Mouse (Mus musculus) common myeloid progenitor, adult 5-6 weeks (primary cell): Measurements from ENCODE around the gene Krtap19-9b. TPM values are rescaled to one million over a fixed set of nuclear protein-coding genes. Genes with fewer than 3 reads are reported as not detected.

ENCODE experiments used
- ATAC-seq: replicated peaks from 2 replicates; pipeline ENCODE4 v1.8.0; 2016; ENCODE audit warnings: low read depth, mild to moderate bottlenecking, moderate TSS enrichment, inconsistent platforms; ENCODE audit not compliant: poor library complexity, severe bottlenecking
- total RNA-seq: library from RNA; stranded (forward); fragments of 200-1000, 187-1606 nt; gene quantifications from 2 replicates; pipeline ENCODE4 v1.2.3, GENCODE M21; 2017

The Krtap19-9b gene
- not detected in 2 replicates for total RNA-seq

DNA sequence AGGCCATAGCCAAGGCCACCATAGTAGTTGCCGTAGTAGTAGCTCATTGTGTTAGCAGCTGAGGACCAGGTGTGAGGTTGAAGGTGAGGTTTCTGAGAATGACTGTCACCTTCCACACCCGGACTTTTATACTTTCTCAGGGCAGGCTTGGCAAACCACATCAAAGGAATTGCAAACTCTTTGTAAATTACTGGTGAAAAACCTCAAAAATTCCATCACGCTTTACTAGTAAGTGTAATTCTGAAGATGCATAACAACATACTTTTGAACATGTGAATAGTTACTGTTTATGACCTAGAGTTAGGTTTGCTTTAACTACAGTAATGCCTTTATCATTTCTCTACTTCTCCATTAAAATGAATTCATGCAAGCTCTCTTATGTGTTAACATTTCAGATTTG lies at the start of gene Krtap19-9b:
TSS of gene Krtap19-9b (minus strand) at position 101 of the 400 bp plus-strand sequence.
- no peak for ATAC-seq

DNA sequence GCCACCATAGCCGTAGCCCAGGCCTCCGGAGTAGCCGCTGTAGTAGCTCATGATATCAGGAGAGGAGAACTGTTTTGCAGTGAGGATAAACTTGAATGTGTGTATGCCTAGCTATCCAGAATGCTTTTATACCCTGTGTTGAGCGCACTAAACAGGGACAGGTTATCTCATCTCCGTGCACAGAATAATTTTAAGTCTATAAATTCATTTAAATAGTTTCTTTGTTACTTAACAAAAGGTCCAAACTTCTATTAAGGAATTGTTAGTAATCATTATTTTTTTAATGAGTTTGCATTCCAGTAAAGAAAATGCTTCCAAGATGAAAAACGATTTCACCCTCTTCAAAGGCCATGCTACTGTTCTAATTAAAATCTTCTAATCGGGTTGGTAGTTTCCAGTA lies 30.7 kb upstream of the Krtap19-9b start, which contains the start of gene Krtap16-3:
TSS of gene Krtap16-3 (minus strand) at position 101 of the 400 bp plus-strand sequence.
- ATAC-seq, result no peak

DNA sequence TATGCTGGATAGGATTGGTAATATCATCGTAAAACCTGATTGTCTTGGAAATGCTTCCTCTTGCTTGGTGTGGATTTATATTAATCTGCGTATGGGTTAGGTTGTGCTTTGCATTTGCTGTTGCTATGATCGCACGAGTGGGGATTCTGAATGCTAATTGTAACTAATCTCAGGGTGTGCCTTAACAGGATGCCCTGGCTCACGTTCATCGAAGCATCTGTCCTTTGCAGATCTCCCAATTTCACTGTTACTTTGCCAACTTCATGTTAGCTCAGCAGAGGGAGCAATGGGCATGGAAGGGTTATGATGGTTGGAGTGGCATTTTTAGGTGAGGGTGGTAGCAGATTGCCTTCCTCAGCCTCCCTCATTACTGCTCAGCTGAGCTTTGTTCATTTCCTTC lies 9.0 kb upstream of the Krtap19-9b start:
- ATAC-seq, result no peak

DNA sequence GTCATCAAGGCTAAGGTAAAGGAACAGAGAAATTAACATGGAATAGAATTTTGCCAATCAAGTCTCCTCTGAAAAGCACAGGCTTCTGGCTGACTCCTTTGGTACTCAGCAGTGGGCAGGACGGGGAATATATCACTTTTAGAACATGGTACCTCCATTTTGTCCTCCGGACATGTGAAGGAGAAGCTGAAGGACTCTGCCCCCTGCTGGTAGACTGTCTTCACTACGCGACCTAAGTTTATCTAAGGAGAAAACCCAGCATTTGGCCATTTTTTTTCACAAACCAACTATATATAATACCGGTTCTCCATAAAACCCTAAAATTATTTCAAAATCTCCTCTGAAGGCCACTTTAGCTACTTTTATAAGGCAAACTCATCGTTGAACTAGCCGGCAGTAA lies 6.2 kb upstream of the Krtap19-9b start:
- no peak for ATAC-seq

DNA sequence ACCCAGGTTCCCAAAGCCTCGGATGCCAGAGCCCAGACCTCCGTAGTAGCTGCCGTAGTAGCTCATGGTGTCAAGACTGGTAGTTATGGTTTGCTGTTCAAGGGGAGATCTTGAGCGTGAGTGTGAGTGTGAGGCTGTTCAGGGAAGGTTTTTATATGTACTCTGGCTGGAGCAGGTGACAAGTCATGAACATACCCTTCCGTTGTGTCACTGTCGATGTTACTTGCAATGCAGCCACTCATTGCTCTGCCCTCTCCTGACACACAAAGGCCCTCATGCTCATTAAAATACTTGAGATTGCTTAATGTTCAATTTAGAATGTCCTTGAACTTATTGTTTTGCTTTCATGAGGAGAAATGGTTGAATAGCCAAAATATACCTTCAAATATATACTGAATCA lies 35.7 kb downstream of the Krtap19-9b start, which contains the start of gene Krtap19-5:
TSS of gene Krtap19-5 (minus strand) at position 101 of the 400 bp plus-strand sequence.
- no peak for ATAC-seq

DNA sequence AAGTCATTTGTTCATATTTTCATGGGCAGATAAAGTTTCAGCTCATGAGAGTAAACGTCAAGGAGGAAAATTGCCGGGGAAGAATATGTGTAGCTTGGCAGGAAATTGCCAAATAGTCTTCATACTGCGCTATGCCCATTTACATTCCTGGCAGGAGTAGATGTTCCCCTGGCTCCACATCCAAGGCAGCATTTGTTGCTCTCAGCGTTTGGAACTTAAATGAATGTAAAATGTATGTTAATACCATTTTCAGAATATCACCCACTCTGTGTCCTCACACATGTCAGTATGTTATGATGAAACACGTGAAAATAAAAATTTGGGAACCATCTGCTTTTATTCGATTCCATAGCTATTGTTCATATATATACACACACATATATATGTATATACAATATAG lies 45.2 kb downstream of the Krtap19-9b start:
- ATAC-seq, result no peak

DNA sequence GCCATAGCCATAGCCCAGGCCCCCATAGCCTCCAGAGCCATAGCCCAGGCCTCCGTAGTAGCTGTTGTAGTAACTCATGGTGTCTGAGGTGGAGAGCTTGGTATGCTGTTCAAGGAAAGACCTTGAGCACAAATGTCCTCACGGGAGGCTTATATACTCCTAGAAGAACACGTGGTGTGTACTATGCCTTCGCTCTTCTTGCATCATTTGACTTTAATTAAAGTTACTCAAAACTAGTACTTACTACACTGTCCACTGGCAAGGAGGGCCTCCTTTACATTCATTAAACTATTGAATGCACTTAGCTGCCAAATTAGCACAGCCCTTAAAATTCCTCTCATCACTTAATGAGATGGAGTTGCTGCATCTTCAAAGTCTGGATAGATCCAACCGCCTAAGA lies 47.1 kb downstream of the Krtap19-9b start, which contains the start of gene Krtap19-4:
TSS of gene Krtap19-4 (minus strand) at position 101 of the 400 bp plus-strand sequence.
- ATAC-seq, result no peak

Other genes starting within 250 kb of the Krtap19-9b start
- gene 2310061N02Rik, start 224.3 kb downstream of the Krtap19-9b start, total RNA-seq, result not detected in 2 replicates
- gene Krtap13-1, start 203.4 kb downstream of the Krtap19-9b start, total RNA-seq, result not detected in 2 replicates
- not detected in 2 replicates for gene Krtap13, start 180.6 kb downstream of the Krtap19-9b start, total RNA-seq
- gene 2310034C09Rik, start 173.4 kb downstream of the Krtap19-9b start, total RNA-seq, result not detected in 2 replicates
- gene 2310057N15Rik, start 158.1 kb downstream of the Krtap19-9b start, total RNA-seq, result not detected in 2 replicates
- gene Gm5965, start 154.4 kb downstream of the Krtap19-9b start, total RNA-seq, result not detected in 2 replicates
- not detected in 2 replicates for gene Gm20741, start 120.0 kb downstream of the Krtap19-9b start, total RNA-seq
- gene Krtap15, start 112.0 kb downstream of the Krtap19-9b start, total RNA-seq, result not detected in 2 replicates
- not detected in 2 replicates for gene Krtap14, start 106.1 kb downstream of the Krtap19-9b start, total RNA-seq
- not detected in 2 replicates for gene Krtap19-1, start 62.9 kb downstream of the Krtap19-9b start, total RNA-seq
- gene Krtap19-2, start 58.0 kb downstream of the Krtap19-9b start, total RNA-seq, result not detected in 2 replicates
- not detected in 2 replicates for gene Krtap19-3, start 54.2 kb downstream of the Krtap19-9b start, total RNA-seq
- gene Krtap19-4, start 47.2 kb downstream of the Krtap19-9b start, total RNA-seq, result not detected in 2 replicates
- not detected in 2 replicates for gene Krtap19-5, start 35.8 kb downstream of the Krtap19-9b start, total RNA-seq
- not detected in 2 replicates for gene Krtap16-3, start 30.6 kb upstream of the Krtap19-9b start, total RNA-seq
- not detected in 2 replicates for gene Krtap22-2, start 78.5 kb upstream of the Krtap19-9b start, total RNA-seq
- gene Gm10229, start 83.0 kb upstream of the Krtap19-9b start, total RNA-seq, result not detected in 2 replicates
- not detected in 2 replicates for gene Krtap6-1, start 99.4 kb upstream of the Krtap19-9b start, total RNA-seq
- not detected in 2 replicates for gene Gm10228, start 109.2 kb upstream of the Krtap19-9b start, total RNA-seq
- gene Krtap6-5, start 115.6 kb upstream of the Krtap19-9b start, total RNA-seq, result not detected in 2 replicates
- not detected in 2 replicates for gene 1110025L11Rik, start 131.7 kb upstream of the Krtap19-9b start, total RNA-seq
- not detected in 2 replicates for gene Krtap6-3, start 151.8 kb upstream of the Krtap19-9b start, total RNA-seq
- gene Gm6358, start 208.6 kb upstream of the Krtap19-9b start, total RNA-seq, result not detected in 2 replicates
- gene Gm10061, start 218.8 kb upstream of the Krtap19-9b start, total RNA-seq, result not detected in 2 replicates
- not detected in 2 replicates for gene Gm9789, start 225.7 kb upstream of the Krtap19-9b start, total RNA-seq
- not detected in 2 replicates for gene Gm7735, start 237.2 kb upstream of the Krtap19-9b start, total RNA-seq
- not detected in 2 replicates for gene 1110057P08Rik, start 242.5 kb upstream of the Krtap19-9b start, total RNA-seq